Mouse (Mus musculus) spleen, adult 2 months (tissue): Measurements from ENCODE around the gene Prrt1. TPM values are rescaled to one million over a fixed set of nuclear protein-coding genes. Genes with fewer than 3 reads are reported as not detected.

Experiments
- DNase-seq, 2 experiments: peaks; one replicate each; pipeline versions ENCODE4 v3.0.0 to v3.0.0-alpha.2; 2012 to 2021; ENCODE audit warnings: low spot score in 2 of 2, low read depth in 1 of 2
- H3K27ac ChIP-seq: fragments of 200-500 bp; 2 replicates; pipeline ENCODE4 v1.5.1; 2012; ENCODE audit warnings: low read length, inconsistent platforms; ENCODE audit not compliant: insufficient read depth
- H3K27me3 ChIP-seq: fragments of 200-500 bp; 2 replicates; pipeline ENCODE4 v1.6.1; 2012; ENCODE audit warnings: mild to moderate bottlenecking, moderate library complexity, low read length, inconsistent platforms; ENCODE audit not compliant: control insufficient read depth, insufficient read depth
- H3K36me3 ChIP-seq: fragments of 200-500 bp; 2 replicates; pipeline ENCODE4 v1.6.1; 2012; ENCODE audit warnings: mild to moderate bottlenecking, low read length, inconsistent platforms; ENCODE audit not compliant: control insufficient read depth, insufficient read depth
- H3K4me1 ChIP-seq: fragments of 200-500 bp; 2 replicates; pipeline ENCODE4 v1.6.1; 2011; ENCODE audit warnings: inconsistent platforms; ENCODE audit not compliant: control insufficient read depth, insufficient read depth, insufficient read length
- H3K4me3 ChIP-seq: fragments of 200-500 bp; 2 replicates; pipeline ENCODE4 v1.5.1; 2011; ENCODE audit warnings: mild to moderate bottlenecking, inconsistent platforms; ENCODE audit not compliant: insufficient read depth, insufficient read length; ENCODE audit errors: extremely low read depth
- CTCF ChIP-seq: fragments of 200-500 bp; IDR thresholded peaks from 2 replicates; pipeline ENCODE4 v1.5.1; 2011; ENCODE audit warnings: mild to moderate bottlenecking, inconsistent platforms; ENCODE audit not compliant: insufficient read depth, insufficient read length, insufficient replicate concordance; ENCODE audit errors: extremely low read depth
- POLR2A ChIP-seq: fragments of 200-500 bp; IDR thresholded peaks from 2 replicates; pipeline ENCODE4 v1.6.1; 2011; ENCODE audit warnings: low read depth, low read length, inconsistent platforms
- WGBS: fragments of 180-500 bp; shearing (Covaris S2); methylation state at CpG from one replicate; pipeline ENCODE4 v1.1.7; 2018; 5-methylcytosine and 5-hydroxymethylcytosine counted together
- polyA plus RNA-seq: library from polyadenylated mRNA; depleted of rRNA; stranded (reverse); fragments of >200 nt; gene quantifications from 2 replicates; pipeline ENCODE4 v1.2.3, GENCODE M21; 2012

Gene Prrt1
- polyA plus RNA-seq, 1 experiment = 9.5 TPM

DNA sequence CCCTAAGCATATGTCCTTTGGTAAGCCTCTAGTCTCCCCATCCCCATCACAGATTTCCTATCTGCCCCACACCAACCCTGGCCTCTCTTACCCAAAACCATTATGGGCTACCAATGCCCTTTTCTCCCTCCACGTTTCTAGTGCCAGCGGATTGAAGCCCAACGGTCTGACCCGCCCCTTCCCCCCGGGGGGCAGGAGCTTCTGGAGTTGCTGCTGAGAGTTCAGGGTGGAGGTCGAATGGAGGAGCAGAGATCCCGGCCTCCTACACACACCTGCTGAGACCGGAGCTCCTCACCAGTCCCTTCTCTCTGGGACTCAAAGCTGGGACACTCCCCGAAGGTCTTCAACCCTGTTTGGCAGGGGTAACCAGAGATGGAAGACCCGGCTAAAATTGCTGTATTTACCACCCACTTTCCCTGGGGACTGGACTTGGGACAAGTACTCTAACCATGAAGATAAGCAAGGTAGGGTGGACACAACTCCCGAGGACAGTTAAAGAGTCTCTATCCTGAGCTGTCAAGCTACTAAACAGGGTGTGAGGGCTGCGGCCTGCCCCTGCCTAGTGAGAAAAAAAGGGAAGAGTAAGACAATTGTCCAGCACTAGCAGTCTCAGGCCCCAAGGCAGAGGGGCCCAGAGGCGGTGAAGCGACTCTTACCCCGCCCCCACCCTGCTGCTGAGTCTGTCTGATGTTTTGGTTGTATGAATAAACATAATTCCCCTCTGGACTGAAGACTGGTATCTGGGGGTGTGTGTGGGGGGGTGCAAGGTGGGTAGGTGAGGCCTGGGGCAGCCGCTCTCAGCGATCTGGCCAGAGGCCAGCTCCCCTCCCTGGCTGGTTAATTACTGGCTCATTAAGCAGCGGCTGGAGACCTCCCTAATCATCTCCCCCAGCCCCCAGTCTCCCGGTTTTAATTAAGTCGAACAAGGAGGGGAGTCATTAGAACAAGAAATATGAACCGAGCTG, 38.0 kb upstream of the Prrt1 start, which contains the start of gene Pbx2:
TSS of gene Pbx2 (plus strand) at position 238 of the 965 bp plus-strand sequence.
- Histone ChIP-seq H3K4me3 (peak within 1 kb of the TSS; percentile 82), H3K27me3 (no peaks in the 10 kb centered on the region), H3K36me3 (peaks cover 26% of the 10 kb centered on the region), H3K27ac (peak within 1 kb of the TSS; percentile 100), H3K4me1 (peaks cover 14% of the 10 kb centered on the region; the same call in 1 of the 2 replicates)
- TF ChIP-seq CTCF (no peak), POLR2A (no peak)
- no peak for DNase-seq
- 5% methylated on average over 21 of the region's 21 CpGs for WGBS

GRCm38 (mm10) chr17:34591994-34592375, 37.3 kb upstream of the Prrt1 start:
- TF ChIP-seq CTCF (no peak), POLR2A (no peak)
- H3K4me1 ChIP-seq = peaks cover 11% of the 10 kb centered on the region; the same call in 1 of the 2 replicates
- peaks cover 28% of the 10 kb centered on the region for H3K36me3 ChIP-seq
- peak overlapping the region; percentile 100 for H3K27ac ChIP-seq
- peak overlapping the region; percentile 82 for H3K4me3 ChIP-seq
- peak; percentile 53 to 89 for DNase-seq
- WGBS = 2% methylated on average over 29 of the region's 35 CpGs
- no peaks in the 10 kb centered on the region for H3K27me3 ChIP-seq

GRCm38 (mm10) chr17:34592581-34593549, 36.5 kb upstream of the Prrt1 start:
- peaks cover 11% of the 10 kb centered on the region; the same call in 1 of the 2 replicates for H3K4me1 ChIP-seq
- WGBS = 7% methylated on average over 31 of the region's 32 CpGs
- H3K36me3 ChIP-seq = peaks cover 28% of the 10 kb centered on the region
- H3K4me3 ChIP-seq = peak overlapping the region; percentile 82
- no peak for DNase-seq
- H3K27ac ChIP-seq = peak overlapping the region; percentile 49; the same call in 1 of the 2 replicates
- TF ChIP-seq CTCF = no peak
- TF ChIP-seq POLR2A = no peak
- no peaks in the 10 kb centered on the region for H3K27me3 ChIP-seq

DNA sequence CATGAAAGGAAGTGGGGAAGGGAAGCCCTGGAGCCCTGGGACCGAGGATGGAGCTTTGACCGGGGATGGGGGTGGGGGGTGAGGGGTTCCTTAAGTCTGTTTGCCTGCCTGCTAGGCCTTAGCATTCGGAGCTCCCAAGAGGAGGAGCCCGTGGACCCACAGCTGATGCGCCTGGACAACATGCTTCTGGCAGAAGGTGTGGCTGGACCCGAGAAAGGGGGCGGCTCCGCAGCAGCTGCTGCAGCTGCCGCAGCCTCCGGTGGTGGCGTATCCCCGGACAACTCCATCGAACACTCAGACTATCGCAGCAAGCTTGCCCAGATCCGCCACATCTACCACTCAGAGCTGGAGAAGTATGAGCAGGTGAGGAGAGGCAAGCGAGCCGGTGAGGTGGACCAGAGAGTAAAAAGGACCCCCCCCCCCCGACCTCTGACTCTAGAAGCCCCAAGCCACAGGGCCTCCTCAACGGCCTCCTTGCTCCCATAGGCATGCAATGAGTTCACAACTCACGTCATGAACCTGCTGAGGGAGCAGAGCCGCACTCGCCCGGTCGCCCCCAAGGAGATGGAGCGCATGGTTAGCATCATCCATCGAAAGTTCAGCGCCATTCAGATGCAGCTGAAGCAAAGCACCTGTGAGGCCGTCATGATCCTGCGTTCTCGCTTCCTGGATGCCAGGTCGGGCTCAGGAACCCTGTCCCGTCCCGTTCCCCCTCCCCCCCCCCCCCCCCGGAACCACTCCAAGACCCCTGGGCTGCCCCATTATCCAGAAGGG, 35.4 kb upstream of the Prrt1 start:
- H3K27me3 ChIP-seq = no peaks in the 10 kb centered on the region
- peaks cover 28% of the 10 kb centered on the region for H3K36me3 ChIP-seq
- H3K27ac ChIP-seq = no peak overlapping the region
- 73% methylated on average over 33 of the region's 34 CpGs for WGBS
- H3K4me1 ChIP-seq = peaks cover 5% of the 10 kb centered on the region; the same call in 1 of the 2 replicates
- TF ChIP-seq POLR2A (no peak), CTCF (no peak)
- no peak overlapping the region for H3K4me3 ChIP-seq
- DNase-seq = no peak

- Histone ChIP-seq H3K4me1 (peaks cover 5% of the 10 kb centered on the region; the same call in 1 of the 2 replicates), H3K4me3 (no peak overlapping the region), H3K27ac (no peak overlapping the region), H3K36me3 (peaks cover 30% of the 10 kb centered on the region), H3K27me3 (no peaks in the 10 kb centered on the region)
- WGBS = 89% methylated on average over 8 of the region's 8 CpGs
- TF ChIP-seq CTCF = no peak
- TF ChIP-seq POLR2A = no peak
- no peak for DNase-seq
These were observed 33.2 kb upstream of the Prrt1 start for GRCm38 (mm10) chr17:34596098-34596497.
